Mouse (Mus musculus): ENCODE measurements at regions not wholly inside any gene's neighbourhood (a gene's known extent, or its start where the extent isn't known, plus 50 kb on each side); places are given as distances from the start of the nearest gene placed in this dataset.

DNA sequence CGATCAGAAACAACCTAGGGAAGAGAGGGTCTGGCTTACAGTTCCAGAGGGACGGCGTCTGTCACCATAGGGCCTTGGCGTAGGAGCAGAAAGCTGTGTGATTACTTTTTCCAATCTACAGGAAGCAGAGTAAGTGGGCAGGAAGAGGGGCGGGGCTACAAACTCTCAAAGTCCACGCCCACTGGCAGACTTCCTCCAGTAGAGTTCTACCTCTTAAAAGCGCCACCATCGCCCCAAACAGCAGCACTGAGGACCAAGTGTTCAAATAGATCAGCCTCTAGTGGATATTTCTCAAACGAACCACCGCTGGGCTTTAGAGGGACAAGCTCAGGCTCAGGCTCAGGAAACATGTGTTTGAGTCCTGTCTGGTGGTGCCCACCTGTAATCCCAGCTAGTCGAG is 231.2 kb upstream of the Msx2 start:
- Histone ChIP-seq H3K27ac (replicated peaks) (no peak overlapping the region), H3K9me3 (replicated peaks) (no peaks in the 10 kb centered on the region), H3K4me2 (replicated peaks) (no peak overlapping the region), H3K27me3 (no peaks in the 10 kb centered on the region), H3K4me3 (replicated peaks) (no peak overlapping the region), H3K36me3 (no peaks in the 10 kb centered on the region), H3K4me1 (peaks cover 5% of the 10 kb centered on the region), H3K9ac (no peak overlapping the region)
- ATAC-seq (ENCODE audit: insufficient number of reproducible peaks, low FRiP score, low TSS enrichment, low read depth): no peak
- 81% methylated on average over 11 of the region's 11 CpGs for WGBS

DNA sequence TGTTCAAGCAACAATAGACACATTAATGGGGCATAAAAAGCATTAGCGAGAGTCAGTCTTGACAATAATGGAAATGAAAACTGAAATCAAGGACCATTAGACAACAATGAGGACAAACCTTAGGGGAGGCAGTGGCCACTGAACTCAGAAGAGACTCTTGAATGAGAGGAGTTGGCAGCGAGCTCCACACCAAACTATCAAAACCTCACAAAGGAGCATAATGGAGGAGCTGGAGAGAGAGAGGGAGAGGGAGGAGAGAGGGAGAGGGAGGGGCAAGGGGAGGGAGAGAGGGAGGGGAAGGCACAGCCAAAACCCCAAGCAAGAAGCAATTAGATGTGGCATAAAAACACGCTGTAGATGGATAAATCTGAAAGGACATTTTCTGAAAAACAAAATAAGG is 227.4 kb upstream of the Msx2 start:
- H3K4me2 ChIP-seq (replicated peaks): no peak overlapping the region
- H3K36me3 ChIP-seq: no peaks in the 10 kb centered on the region
- H3K27me3 ChIP-seq: no peaks in the 10 kb centered on the region
- no peak overlapping the region for H3K27ac ChIP-seq (replicated peaks)
- 69% methylated on average over 3 of the region's 3 CpGs for WGBS
- H3K4me3 ChIP-seq (replicated peaks): no peak overlapping the region
- no peak overlapping the region for H3K9ac ChIP-seq
- no peaks in the 10 kb centered on the region for H3K9me3 ChIP-seq (replicated peaks)
- H3K4me1 ChIP-seq: no peaks in the 10 kb centered on the region
- ATAC-seq (ENCODE audit: insufficient number of reproducible peaks, low FRiP score, low TSS enrichment, low read depth): no peak

DNA sequence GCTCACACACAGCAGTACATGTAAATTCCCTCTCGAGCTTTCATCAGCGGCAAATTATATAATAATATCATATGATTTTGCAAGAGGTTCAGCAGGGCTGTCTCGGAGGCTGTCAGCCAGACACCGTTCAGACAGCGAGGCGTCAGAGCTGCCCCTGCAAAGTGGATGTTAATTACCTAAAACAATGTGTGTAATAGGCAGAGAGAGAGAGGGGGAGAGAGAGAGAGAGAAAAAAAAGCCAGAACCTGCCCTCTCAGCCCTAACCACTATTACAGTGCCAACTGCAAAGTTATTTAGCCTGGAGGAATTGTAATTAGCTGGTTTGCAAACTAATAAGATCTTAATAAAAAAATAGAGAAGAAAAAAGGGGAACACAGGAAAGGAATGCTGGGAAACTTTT is 225.1 kb upstream of the Msx2 start:
- ATAC-seq (ENCODE audit: insufficient number of reproducible peaks, low FRiP score, low TSS enrichment, low read depth): no peak
- H3K9ac ChIP-seq: no peak overlapping the region
- H3K9me3 ChIP-seq (replicated peaks): no peaks in the 10 kb centered on the region
- H3K36me3 ChIP-seq: no peaks in the 10 kb centered on the region
- H3K4me3 ChIP-seq (replicated peaks): no peak overlapping the region
- no peaks in the 10 kb centered on the region for H3K27me3 ChIP-seq
- no peaks in the 10 kb centered on the region for H3K4me1 ChIP-seq
- WGBS: 48% methylated on average over 6 of the region's 6 CpGs
- no peak overlapping the region for H3K4me2 ChIP-seq (replicated peaks)
- H3K27ac ChIP-seq (replicated peaks): no peak overlapping the region

DNA sequence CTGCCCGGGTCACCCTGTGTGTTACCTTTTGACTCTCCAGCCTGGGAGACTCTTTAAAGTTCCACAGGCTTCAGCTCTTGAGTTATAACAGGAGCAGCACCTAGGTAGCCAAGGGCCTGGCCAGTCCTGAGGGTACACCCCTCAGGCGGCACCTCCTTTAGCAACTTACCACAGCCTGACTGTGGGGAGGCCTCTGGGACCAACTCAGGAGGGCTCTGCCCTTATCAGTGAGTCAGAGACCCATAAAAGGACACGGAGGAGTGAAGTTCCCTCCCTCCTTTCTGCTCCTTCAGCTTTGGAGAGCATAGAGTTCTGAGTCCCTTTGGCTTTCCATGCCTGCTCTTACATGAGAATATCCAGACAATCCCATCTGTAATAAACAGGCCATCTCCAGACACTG is 222.5 kb upstream of the Msx2 start:
- Histone ChIP-seq H3K4me1 (no peaks in the 10 kb centered on the region), H3K4me3 (replicated peaks) (no peak overlapping the region), H3K9me3 (replicated peaks) (no peaks in the 10 kb centered on the region), H3K36me3 (no peaks in the 10 kb centered on the region), H3K27me3 (no peaks in the 10 kb centered on the region), H3K9ac (no peak overlapping the region), H3K4me2 (replicated peaks) (no peak overlapping the region), H3K27ac (replicated peaks) (no peak overlapping the region)
- WGBS: 40% methylated on average over 3 of the region's 3 CpGs
- no peak for ATAC-seq (ENCODE audit: insufficient number of reproducible peaks, low FRiP score, low TSS enrichment, low read depth)

DNA sequence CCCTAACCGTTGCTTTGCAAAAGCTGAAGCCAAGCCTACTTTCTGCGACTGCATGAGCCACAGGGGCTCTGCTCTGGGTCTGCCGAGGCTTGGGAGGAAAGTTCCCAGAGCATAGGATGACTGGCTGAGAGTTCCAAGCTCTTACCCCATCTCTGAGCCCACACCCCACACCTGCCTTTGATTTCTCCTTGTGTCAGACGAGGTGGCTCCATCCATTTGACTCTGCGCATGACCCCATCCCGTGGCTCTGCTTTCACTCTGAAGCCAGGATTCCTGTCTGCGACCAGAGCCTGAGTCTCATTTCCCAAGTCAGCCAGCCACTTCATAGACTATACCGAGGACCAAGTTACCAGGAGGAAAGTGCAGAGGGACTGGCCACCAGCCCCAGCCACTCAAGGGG is 216.1 kb upstream of the Msx2 start:
- H3K27me3 ChIP-seq: no peaks in the 10 kb centered on the region
- H3K4me2 ChIP-seq (replicated peaks): peak overlapping the region; percentile 39
- WGBS: 24% methylated on average over 8 of the region's 8 CpGs
- no peaks in the 10 kb centered on the region for H3K9me3 ChIP-seq (replicated peaks)
- H3K36me3 ChIP-seq: no peaks in the 10 kb centered on the region
- ATAC-seq (ENCODE audit: insufficient number of reproducible peaks, low FRiP score, low TSS enrichment, low read depth): no peak
- H3K9ac ChIP-seq: no peak overlapping the region
- no peak overlapping the region for H3K27ac ChIP-seq (replicated peaks)
- 0 out of 2 replicates have a peak, but pooled peaks cover 5% of the 10 kb centered on the region for H3K4me1 ChIP-seq
- peak overlapping the region; percentile 25 for H3K4me3 ChIP-seq (replicated peaks)

DNA sequence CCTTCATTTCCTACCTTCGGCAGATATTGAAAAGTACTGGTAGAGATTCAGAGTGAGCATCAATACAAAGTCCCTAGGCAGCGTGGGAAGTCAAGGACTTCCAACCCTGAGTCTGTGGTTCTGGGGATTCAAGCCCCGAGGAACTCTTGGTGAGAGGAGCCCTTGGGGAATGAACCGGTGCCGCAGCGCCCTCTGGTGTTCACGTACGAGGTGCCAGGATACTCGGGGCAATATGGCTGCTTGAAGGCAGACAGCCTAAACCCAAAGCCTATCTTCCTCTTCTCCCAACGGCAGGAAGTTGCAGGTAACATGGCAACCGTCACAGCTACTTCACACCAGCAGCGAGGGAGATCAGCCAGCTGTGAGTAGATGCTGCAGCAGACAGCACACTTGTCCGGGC is 215.6 kb upstream of the Msx2 start:
- Histone ChIP-seq H3K9ac (no peak overlapping the region), H3K36me3 (no peaks in the 10 kb centered on the region), H3K27ac (replicated peaks) (no peak overlapping the region), H3K4me3 (replicated peaks) (peak overlapping the region; percentile 25), H3K9me3 (replicated peaks) (no peaks in the 10 kb centered on the region), H3K4me1 (0 out of 2 replicates have a peak, but pooled peaks cover 5% of the 10 kb centered on the region), H3K4me2 (replicated peaks) (peak overlapping the region; percentile 39), H3K27me3 (no peaks in the 10 kb centered on the region)
- 0 out of 2 replicates have a peak, but pooled peaks have one; percentile 43 for ATAC-seq (ENCODE audit: insufficient number of reproducible peaks, low FRiP score, low TSS enrichment, low read depth)
- WGBS: 7% methylated on average over 13 of the region's 13 CpGs

DNA sequence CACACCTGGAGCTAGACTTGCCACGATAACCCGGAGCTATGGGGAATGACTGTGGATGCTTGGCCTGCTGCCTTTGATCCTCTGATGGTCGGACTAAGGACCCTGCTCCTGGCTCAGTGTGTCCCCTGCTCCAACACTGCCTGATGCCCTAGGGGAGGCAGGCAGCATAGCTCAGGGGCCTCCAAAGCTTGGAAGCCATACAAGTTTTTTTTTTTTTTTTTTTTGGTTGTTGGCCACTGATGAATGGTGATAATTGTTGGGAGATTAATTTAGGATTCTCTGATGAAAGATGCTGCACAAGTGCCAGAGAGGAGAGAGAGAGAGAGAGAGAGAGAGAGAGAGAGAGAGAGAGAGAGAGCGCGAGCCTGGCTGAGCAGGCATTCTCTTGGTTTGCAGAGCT is 211.6 kb upstream of the Msx2 start:
- no peak overlapping the region for H3K27ac ChIP-seq (replicated peaks)
- 37% methylated on average over 5 of the region's 5 CpGs for WGBS
- ATAC-seq (ENCODE audit: insufficient number of reproducible peaks, low FRiP score, low TSS enrichment, low read depth): no peak

DNA sequence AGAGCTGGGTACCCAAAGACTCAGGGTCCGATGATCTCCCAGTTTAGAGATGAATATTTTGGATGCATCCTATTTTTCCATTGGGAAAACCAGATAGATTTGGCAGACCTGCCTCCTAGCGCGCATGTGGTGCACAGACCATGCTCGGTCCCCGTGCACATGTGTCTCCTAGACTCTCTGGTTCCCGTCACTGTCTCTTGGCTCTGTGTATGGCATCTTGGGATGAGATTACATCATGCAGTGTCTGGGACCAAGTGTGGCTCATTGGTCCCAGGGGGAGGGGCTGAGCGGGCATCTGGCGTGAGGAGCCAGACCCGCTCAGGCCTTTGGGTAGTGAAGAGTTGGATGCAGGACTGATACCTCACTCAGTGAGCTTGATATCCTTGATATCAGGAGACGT is 204.3 kb upstream of the Msx2 start:
- H3K36me3 ChIP-seq: no peaks in the 10 kb centered on the region
- H3K4me1 ChIP-seq: no peaks in the 10 kb centered on the region
- H3K4me2 ChIP-seq (replicated peaks): no peak overlapping the region
- H3K9me3 ChIP-seq (replicated peaks): no peaks in the 10 kb centered on the region
- no peak overlapping the region for H3K4me3 ChIP-seq (replicated peaks)
- peaks cover 16% of the 10 kb centered on the region; the same call in 1 of the 2 replicates for H3K27me3 ChIP-seq
- no peak overlapping the region for H3K9ac ChIP-seq
- peak; percentile 67; the same call in 1 of the 2 replicates for ATAC-seq (ENCODE audit: insufficient number of reproducible peaks, low FRiP score, low TSS enrichment, low read depth)
- H3K27ac ChIP-seq (replicated peaks): no peak overlapping the region
- 75% methylated on average over 10 of the region's 10 CpGs for WGBS

More for the DNA sequence above, 211.6 kb upstream of the Msx2 start:
- 0 out of 2 replicates have a peak, but pooled peaks cover 5% of the 10 kb centered on the region for H3K4me1 ChIP-seq
- H3K36me3 ChIP-seq: no peaks in the 10 kb centered on the region
- peaks cover 5% of the 10 kb centered on the region; the same call in 1 of the 2 replicates for H3K27me3 ChIP-seq
- no peak overlapping the region for H3K9ac ChIP-seq
- H3K4me3 ChIP-seq (replicated peaks): no peak overlapping the region
- no peak overlapping the region for H3K4me2 ChIP-seq (replicated peaks)
- no peaks in the 10 kb centered on the region for H3K9me3 ChIP-seq (replicated peaks)

DNA sequence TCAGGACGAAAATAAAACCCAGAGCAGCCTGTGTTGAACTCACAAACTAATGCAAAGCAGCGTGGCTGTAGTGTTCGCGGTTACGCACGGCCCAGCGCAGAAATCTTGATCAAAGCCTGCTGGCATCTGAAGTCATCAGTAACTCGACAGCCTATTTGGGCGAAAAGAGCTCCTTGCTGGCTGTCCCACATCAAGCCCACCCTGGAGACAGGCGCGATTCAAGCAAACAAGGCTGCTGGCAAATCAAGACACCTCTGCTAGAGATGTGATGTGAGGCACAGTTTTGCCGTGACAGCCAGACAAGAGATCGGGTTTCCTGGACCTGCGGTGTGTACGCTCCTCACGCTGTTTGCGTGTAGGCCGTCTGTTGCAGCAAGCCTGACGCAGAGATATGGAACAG is 197.5 kb upstream of the Msx2 start:
- no peak overlapping the region for H3K4me3 ChIP-seq (replicated peaks)
- no peak overlapping the region for H3K9ac ChIP-seq
- peaks cover 16% of the 10 kb centered on the region; the same call in 1 of the 2 replicates for H3K27me3 ChIP-seq
- no peaks in the 10 kb centered on the region for H3K9me3 ChIP-seq (replicated peaks)
- peaks cover 6% of the 10 kb centered on the region; the same call in 1 of the 2 replicates for H3K4me1 ChIP-seq
- no peak for ATAC-seq (ENCODE audit: insufficient number of reproducible peaks, low FRiP score, low TSS enrichment, low read depth)
- H3K36me3 ChIP-seq: no peaks in the 10 kb centered on the region
- peak overlapping the region; percentile 15; the same call in 1 of the 2 replicates for H3K4me2 ChIP-seq (replicated peaks)
- H3K27ac ChIP-seq (replicated peaks): no peak overlapping the region
- WGBS: 25% methylated on average over 19 of the region's 19 CpGs

DNA sequence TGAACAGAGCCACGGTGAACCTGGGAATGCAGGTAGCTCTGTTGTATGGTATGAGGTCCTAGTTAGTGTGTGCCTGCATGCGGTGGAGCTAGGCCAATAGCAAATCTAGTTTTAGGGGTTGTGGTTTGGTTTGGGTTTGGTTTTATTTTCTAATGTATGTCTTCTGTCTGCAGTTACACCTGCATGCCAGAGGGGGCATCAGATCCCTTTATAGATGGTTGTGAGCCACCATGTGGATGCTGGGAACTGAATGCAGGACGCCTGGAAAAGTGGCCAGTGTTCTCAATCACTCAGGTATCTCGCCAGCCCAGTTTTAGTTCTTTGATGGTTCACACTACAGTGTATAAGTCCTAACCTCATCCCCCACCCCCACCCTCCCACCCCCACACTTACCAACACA is 194.6 kb upstream of the Msx2 start:
- Histone ChIP-seq H3K4me2 (replicated peaks) (no peak overlapping the region), H3K36me3 (no peaks in the 10 kb centered on the region), H3K4me1 (peaks cover 6% of the 10 kb centered on the region; the same call in 1 of the 2 replicates), H3K9ac (no peak overlapping the region), H3K4me3 (replicated peaks) (no peak overlapping the region), H3K27ac (replicated peaks) (no peak overlapping the region), H3K27me3 (peaks cover 10% of the 10 kb centered on the region; the same call in 1 of the 2 replicates), H3K9me3 (replicated peaks) (no peaks in the 10 kb centered on the region)
- 93% methylated on average over 4 of the region's 4 CpGs for WGBS
- ATAC-seq (ENCODE audit: insufficient number of reproducible peaks, low FRiP score, low TSS enrichment, low read depth): no peak

DNA sequence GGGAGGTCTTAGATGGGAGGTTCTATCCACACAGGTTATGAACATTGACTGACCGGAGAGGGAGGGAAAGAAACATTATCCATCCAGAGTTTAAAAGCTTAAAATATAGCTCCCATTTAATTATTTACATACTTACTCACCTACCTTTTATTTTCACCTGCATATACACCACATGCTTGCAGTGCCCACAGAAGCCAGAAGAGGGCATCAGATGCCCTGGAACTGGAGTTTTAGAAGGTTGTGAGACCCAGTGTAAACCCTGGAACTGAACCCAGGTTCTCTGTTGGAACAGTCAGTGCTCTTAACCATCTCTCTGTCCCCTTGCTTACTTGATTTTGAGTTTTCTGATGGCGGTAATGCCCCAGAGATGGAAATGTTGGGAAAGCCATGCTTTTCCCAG is 192.7 kb upstream of the Msx2 start:
- no peak for ATAC-seq (ENCODE audit: insufficient number of reproducible peaks, low FRiP score, low TSS enrichment, low read depth)
- H3K9me3 ChIP-seq (replicated peaks): no peaks in the 10 kb centered on the region
- H3K4me1 ChIP-seq: peaks cover 6% of the 10 kb centered on the region; the same call in 1 of the 2 replicates
- H3K27me3 ChIP-seq: no peaks in the 10 kb centered on the region
- 99% methylated on average over 2 of the region's 2 CpGs for WGBS
- no peaks in the 10 kb centered on the region for H3K36me3 ChIP-seq
- no peak overlapping the region for H3K4me2 ChIP-seq (replicated peaks)
- H3K9ac ChIP-seq: no peak overlapping the region
- no peak overlapping the region for H3K27ac ChIP-seq (replicated peaks)
- H3K4me3 ChIP-seq (replicated peaks): no peak overlapping the region

DNA sequence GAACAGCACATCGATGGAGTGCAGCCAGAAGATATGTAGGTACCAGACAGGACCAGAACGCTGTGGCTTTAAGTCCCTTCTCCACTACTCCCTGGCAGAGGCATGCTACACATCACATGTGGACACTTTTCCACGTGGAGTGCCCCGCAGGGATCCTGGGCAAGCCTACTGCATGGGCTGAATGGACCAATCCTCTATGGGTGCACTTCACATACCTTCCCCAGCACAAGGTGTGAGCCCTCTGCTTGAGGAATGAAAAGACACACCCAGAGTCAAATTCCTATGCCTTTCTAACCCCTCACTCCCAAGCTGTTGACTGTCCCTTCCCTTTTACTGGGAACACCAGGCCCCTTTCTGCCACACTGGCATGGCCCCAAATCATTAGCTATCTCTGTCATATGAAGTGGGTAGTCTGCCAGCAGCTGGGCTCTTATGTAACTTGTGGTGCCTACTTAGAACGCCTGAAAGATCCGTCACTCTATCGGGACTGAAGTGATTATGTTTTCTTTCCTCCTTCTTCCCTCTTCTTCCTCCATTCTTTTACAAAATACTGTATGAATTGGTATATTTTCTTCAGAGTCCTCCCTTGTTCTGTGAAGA is 191.9 kb upstream of the Msx2 start:
- Histone ChIP-seq H3K27ac (replicated peaks) (no peak overlapping the region), H3K4me2 (replicated peaks) (no peak overlapping the region), H3K4me3 (replicated peaks) (no peak overlapping the region), H3K36me3 (no peaks in the 10 kb centered on the region), H3K4me1 (no peaks in the 10 kb centered on the region), H3K9ac (no peak overlapping the region), H3K9me3 (replicated peaks) (no peaks in the 10 kb centered on the region), H3K27me3 (no peaks in the 10 kb centered on the region)
- ATAC-seq (ENCODE audit: insufficient number of reproducible peaks, low FRiP score, low TSS enrichment, low read depth): no peak
- 84% methylated on average over 7 of the region's 7 CpGs for WGBS

All from embryonic facial prominence, embryonic 15.5 days (tissue).